Mouse (Mus musculus) layer of hippocampus, adult 8-10 months (tissue): Measurements from ENCODE around the gene Slco1b2. TPM values are rescaled to one million over a fixed set of nuclear protein-coding genes. Genes with fewer than 3 reads are reported as not detected.
"Not testable (repeated sequence)": the region's sequence is repeated elsewhere in the genome, so short reads cannot be mapped to it uniquely, and the experiment has no call there.

ENCODE experiments used
- DNase-seq, 2 experiments: peaks; one replicate each; pipeline ENCODE4 v3.0.0; 2022; ENCODE audit warnings: low spot score in 2 of 2
- total RNA-seq, 4 experiments: library from RNA; stranded (reverse); gene quantifications; 2 replicates each; pipeline ENCODE4 v1.2.4; 2022

Gene Slco1b2
- total RNA-seq = under 1 TPM; 0.08 to 0.14 (median 0.10) TPM

DNA sequence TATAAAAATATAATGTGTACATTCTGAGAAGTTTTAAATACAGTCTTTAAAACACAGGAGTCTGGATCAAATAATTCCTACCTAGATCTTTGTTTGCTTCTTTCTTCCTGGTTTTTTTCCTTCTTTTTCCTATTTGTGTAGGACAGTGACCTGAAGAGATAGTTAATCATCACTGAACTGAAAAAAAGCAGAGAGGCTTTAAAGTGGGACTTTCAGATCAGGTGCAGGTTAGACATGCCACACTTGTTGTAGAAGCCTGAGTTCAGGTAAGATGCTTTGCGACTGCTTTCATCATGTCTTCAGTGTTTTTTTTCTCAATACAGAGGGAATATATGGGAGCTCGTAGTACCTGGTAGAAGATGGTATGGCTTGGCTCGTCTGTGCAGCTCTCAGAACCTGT is at the start of gene Slco1b2:
Gene Slco1b2, plus strand, starts transcription at position 228 of the 400 bp plus-strand sequence.
- no peak for DNase-seq

DNA sequence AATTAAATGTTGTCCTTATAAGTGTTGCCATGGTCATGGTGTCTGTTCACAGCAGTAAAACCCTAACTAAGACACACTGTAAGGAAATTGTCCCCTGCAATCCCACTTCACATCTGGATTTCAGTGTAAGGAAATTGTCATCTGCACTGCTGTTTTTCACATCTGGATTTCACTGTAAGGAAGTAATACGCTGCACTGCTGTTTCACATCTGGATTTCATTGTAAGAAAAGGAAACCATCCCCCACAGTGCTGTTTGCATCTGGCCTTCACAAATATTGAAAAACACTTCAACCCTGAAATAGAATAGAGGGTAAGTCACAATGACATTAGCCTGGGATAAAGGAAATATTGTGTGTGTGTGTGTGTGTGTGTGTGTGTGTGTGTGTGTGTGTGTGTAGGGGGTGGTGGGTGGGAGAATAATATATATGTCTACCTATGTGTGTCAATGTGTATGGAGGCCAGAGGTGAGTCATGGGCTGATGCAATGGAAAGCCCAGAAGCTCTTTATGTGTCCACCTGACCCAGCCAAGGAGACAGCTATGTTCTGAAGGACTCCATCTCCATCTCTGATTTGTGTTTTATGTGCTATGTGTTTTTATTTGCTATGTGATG is 44.4 kb upstream of the Slco1b2 start:
- no peak for DNase-seq

DNA sequence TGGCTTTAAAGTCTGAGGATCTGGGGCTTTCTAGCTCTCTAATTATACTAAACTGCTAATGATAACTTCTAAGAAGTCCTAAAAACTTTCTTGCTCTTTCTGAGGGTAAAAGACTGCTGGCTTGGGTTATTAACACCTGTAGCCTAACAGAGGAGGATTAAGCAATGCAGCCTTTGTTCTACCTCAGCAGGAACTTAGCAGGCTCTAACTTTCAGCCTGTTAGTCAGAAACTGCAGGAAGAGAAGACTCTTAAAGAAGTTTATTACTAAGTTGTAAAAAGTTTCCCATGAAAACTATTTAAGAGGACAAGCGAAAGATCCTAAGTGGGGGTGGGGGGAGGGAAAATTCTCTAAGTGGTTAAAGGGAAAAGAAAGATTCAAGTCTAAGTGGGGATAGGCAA is 39.3 kb upstream of the Slco1b2 start:
- no peak for DNase-seq

DNA sequence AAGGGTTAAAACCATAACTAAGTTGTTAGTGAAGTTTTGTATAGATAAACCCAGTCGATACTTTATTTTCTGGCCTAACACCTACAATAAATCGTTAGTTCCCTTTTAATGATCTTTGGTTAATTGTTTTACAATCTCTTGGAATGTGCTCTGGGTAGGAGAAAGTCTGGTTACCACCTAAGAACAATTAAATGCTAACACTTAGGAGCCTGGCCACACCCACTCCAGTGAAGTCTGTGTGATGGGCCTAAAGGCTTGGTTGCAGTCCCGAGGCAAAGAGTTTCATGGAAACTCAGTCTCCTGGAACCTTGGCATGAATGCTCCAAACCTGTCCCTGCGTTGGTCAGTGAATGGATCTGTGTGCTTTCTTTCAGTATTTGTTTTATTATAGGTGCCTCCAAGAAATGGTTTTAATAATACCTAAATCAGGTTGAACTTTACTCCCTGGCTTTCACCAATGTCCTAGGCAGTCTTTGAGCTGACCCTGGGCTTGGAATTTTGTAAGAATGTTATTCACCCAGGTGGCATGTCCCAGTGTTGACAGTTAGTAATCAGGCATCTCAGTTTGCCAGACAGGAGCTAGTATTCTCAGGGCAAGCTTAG is 38.6 kb upstream of the Slco1b2 start:
- DNase-seq = not testable (repeated sequence)

DNA sequence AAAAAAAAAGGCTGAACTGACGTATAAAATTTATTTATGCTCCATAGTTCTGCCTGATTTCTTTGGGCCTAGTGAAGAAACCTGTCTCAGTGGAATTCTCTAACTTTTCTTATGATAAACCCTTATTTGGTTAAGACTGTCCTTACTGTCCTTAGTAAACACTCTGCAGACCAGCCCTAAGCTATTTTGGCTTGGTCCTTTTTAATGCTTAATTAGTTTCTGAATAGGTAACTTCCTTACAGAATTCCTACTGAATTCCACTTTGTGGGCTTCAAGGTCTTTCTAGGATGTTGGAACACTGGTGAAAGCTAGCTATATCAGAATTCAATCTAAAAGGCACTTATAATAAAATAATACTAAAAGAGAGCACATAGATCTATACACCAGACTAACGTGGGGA is 33.2 kb upstream of the Slco1b2 start:
- DNase-seq = no peak

DNA sequence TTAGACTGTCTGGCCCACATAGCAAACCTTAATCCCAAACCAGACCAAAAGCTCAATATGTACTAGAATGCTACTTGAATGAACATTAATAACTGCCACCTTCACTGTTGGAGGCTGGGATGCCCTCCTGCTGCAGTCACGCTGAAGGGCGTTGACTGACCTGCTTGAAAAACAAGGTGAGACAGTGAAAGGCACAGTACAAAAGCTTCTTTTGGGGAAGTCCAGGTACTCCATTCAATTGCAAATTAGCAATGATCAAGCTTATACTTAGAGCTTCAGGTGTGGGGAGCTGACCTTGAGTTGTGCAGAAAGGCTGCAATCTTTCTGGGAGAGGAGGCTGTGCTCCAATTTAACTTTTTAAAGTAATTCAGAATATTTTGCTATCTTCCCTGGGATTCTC is 32.3 kb upstream of the Slco1b2 start:
- DNase-seq = no peak

DNA sequence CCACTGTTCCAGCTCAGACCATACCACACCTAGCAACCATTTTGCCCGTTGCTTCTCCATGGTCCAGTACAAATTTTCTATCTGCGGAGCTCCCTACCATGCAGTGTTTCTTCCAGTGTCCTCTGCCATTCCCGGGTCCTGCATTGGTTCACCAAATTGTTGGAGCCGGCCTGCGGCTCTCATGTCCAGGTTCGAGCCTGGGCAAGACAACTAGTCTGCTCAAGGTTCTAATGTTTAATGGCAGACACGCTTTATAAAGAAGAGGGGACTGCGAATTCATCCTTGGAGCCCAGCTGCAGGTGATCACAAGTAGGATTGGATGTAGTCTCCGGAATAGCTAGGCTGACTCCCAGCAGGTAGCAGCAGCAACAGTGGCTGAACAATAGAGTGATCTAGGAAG is 28.4 kb upstream of the Slco1b2 start:
- no peak for DNase-seq

DNA sequence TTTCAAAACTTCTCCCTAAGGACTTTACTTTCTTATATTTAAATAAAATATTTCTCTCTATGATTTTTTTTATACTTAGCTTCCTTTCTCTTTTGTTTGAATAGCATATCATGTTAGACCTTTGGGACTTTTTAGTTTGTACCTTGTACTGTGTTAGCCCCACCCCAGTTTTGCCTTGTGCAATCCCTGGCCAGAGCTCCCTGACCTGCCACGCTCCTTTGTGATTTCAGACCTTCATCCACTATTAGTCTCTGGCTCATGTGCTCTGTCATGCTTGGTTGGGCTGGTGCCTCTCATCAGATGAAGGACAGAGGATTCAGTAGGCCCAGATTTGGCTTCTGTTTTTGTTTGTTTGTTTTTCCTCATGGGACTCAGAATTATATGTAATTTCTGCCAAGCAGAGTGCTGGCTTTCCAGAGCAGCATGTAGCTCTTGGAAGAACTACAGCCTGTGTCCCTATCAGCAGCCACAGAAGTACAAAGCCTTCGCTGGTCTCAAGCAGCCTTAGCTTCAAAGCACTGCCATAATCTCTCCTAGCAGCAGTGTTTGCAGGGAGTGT is 18.5 kb upstream of the Slco1b2 start:
- no peak for DNase-seq

DNA sequence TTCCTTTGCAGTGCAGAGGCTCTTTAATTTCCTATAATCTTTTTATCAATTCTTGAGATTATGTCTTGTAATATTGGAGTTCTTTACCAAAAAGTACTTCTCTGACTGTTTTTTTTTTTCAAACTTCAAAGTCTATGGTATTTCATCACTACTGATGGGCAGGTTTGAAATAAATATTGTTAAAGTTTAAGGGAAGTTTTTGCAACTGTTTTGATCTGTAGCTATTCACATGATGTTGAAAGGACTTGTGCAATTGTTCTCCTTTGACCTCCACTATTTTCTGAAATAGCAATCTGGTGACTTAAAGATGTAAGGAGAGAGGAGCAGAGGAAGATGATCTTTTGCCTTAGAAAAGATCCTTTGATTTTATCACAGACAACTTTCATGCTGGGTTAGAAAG is 15.3 kb upstream of the Slco1b2 start:
- no peak for DNase-seq

DNA sequence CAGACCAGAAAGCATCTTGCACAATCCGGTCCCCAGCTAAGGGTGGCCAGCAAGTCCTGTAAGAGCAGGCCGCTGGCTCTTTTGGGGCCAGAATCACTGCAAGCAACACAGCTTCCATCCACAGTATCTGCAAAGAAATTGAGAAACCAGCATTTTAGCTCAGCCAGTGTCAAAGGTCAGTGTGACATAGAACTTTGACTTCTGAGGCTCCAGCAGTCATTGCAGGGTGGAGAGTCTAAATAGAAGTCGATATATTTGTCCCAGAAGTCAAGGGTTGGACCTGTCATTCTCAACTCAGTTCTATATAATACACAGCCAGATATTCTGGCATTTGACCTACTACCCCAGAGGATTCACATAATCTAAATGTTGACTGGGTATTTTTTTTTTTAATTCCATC is 14.0 kb upstream of the Slco1b2 start:
- no peak for DNase-seq

DNA sequence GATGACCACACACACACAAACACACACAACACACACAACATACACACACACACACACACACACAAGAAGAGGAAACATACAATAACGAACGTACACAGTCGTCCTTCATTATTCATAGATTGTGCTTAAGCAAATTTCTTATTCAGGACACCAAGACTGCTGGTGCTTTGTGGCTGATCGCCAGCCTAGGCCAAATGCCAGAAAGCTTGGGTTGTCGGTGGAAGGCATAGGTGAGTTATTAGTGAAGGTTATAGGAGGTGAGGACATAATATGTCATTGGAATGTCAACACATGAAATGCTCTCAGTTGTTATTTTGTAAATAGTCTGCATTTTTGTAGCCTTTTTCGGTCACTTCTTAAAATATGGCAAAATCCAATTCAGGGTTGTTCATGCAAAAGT is 3.6 kb downstream of the Slco1b2 start:
- no peak for DNase-seq

DNA sequence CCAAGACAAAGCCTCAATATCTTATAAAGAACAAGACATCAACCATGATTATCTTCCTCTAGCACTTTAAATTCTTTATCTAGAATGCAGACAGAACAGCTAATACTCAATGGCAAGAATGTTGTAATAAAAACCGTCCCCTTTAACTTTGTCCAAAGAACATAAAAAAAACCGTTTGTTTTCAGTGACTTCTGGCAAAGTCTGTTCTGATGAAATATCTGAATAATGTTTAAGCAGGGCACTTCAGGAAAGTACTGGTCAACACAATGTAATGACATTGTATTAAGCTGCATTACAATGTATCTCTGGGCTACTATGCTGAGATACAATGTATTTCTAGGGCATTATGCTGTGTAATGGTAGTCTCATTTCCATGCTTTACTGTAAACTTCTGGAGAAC is 5.9 kb downstream of the Slco1b2 start:
- no peak for DNase-seq

DNA sequence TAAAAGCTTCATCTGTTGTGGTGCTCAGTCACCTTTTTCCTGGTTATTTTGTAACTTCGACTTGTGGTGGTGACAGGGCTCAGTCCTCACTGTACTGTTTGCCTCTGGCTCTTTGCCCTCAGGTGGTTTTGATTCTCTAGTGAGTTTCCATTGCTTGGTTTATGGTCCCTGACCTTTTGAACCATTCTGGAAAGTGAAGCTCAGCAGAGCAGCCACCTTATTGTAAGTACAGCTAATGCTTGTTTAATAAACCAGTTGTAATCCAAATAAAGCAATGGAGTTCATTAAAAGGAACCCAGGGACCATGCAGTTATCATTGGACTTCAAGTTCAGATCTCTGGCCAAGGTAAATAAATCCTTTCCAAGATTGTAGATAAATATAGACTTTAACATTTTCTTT is 11.3 kb downstream of the Slco1b2 start:
- DNase-seq = no peak

DNA sequence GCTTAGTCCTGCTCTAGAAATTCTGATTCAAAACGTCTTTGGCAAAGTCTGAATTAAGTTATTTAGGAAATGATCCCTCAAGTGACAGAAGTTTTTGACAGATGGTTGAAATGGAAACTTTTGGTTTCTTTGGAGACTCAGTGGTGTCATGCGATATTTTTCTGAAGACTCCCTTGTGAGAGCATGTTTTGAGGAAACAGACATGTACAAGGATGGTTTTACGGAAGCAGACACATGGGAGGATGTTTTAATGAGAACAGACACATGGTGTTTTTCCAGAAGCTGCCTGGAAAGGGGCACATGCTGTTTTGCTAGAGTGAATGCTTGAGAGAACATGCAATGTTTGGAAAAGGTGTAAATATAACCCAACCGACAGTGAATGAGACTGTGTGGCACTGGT is 57.7 kb downstream of the Slco1b2 start:
- DNase-seq = peak; percentile 7 to 9

DNA sequence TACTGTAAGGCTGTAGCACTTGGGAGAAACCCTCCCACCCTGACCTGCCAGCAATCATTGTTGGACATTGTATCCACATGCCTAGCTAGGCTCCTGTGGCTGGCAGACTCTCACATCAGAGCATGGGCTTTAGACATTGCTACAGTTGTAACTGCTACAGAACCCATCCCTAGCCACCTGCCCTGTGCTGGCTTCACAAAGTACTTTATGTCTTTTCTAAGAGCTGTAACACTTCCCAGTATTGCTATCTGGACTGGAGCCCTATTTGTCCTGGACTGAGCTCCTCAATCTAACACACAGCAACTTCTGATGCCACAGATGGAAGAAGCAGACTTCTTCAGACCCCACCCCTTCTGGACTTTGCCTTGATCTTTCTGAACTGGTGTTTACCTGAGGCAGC is 61.9 kb downstream of the Slco1b2 start:
- no peak for DNase-seq

Other genes starting within 250 kb of the Slco1b2 start
- gene Slco1c1, start 105.2 kb upstream of the Slco1b2 start, total RNA-seq = 10 to 100 TPM; 29.4 to 53.5 (median 43.4) TPM
- under 1 TPM in 1 of 4 experiments, not detected in 3; 0.14 TPM for gene Gm5724, start 144.3 kb downstream of the Slco1b2 start, total RNA-seq
- 10 to 100 TPM; 33.0 to 49.2 (median 34.4) TPM for gene Slco1a4, start 226.7 kb downstream of the Slco1b2 start, total RNA-seq